Mouse (Mus musculus): ENCODE data around the gene Gm21294. TPM values are rescaled to one million over a fixed set of nuclear protein-coding genes. Genes with fewer than 3 reads are reported as not detected.

Gene Gm21294
- not detected in 2 replicates for polyA plus RNA-seq (2012; rRNA removed)

GRCm38 (mm10) chrY:89052506-89052905 lies at the start of gene Gm21294:
TSS of gene Gm21294 (plus strand) at chrY:89052806.

